Mouse (Mus musculus): ENCODE measurements around the gene Rdh11.

GRCm38 (mm10) chr12:79162876-79163275, 29.2 kb downstream of the Rdh11 start:
- TF ChIP-seq CTCF (IDR thresholded peaks at IDR 0.05; ENCODE audit: borderline replicate concordance, control insufficient read depth, extremely low read depth, insufficient read depth, low read length, poor library complexity), result no peak
- no peak for TF ChIP-seq POLR2A (IDR thresholded peaks at IDR 0.05; ENCODE audit: control insufficient read depth, extremely low read depth, insufficient read depth, low read length, poor library complexity)

All from thymus, adult 2 months (tissue).